Mouse (Mus musculus): ENCODE results near the gene Cacnb2. TPM values are rescaled to one million over a fixed set of nuclear protein-coding genes. Genes with fewer than 3 reads are reported as not detected.
A peak's percentile ranks its signal among the peaks of the same experiment; 100 is the strongest.

The Cacnb2 gene
- polyA plus RNA-seq (2014; fragmentation: Nextera tagmentation; extraction: Ambion mirVana): 7.6 and 12.2 TPM in 2 replicates

GRCm38 (mm10) chr2:14602788-14603187, at the start of gene Cacnb2:
TSS of gene Cacnb2 (plus strand) at chr2:14603088.
- Histone ChIP-seq H3K4me1 (ENCODE audit: control insufficient read depth, insufficient read depth, low read length) (no peaks in the 10 kb centered on the region), H3K27me3 (ENCODE audit: control insufficient read depth, insufficient read depth, low read length) (no peaks in the 10 kb centered on the region), H3K9me3 (replicated peaks; ENCODE audit: control insufficient read depth, low read length) (no peaks in the 10 kb centered on the region), H3K36me3 (ENCODE audit: control insufficient read depth, insufficient read depth, low read length) (no peaks in the 10 kb centered on the region), H3K27ac (ENCODE audit: low read depth, low read length) (peak within 1 kb of the TSS; percentile 94), H3K9ac (ENCODE audit: low read depth, low read length) (peak within 1 kb of the TSS; percentile 92), H3K4me3 (ENCODE audit: low read depth, low read length) (peak within 1 kb of the TSS; percentile 81), H3K4me2 (peak within 1 kb of the TSS; percentile 80)
- ATAC-seq (replicated peaks; ENCODE audit: insufficient number of reproducible peaks, low FRiP score, low TSS enrichment): no peak
- 45% methylated on average over 3 of the region's 3 CpGs for WGBS (ENCODE audit: insufficient replicate concordance)

- Histone ChIP-seq H3K4me1 (ENCODE audit: control insufficient read depth, insufficient read depth, low read length) (peaks cover 13% of the 10 kb centered on the region), H3K36me3 (ENCODE audit: control insufficient read depth, insufficient read depth, low read length) (no peaks in the 10 kb centered on the region), H3K9ac (ENCODE audit: low read depth, low read length) (no peak overlapping the region), H3K4me2 (no peak overlapping the region), H3K27ac (ENCODE audit: low read depth, low read length) (no peak overlapping the region), H3K27me3 (ENCODE audit: control insufficient read depth, insufficient read depth, low read length) (no peaks in the 10 kb centered on the region), H3K4me3 (ENCODE audit: low read depth, low read length) (no peak overlapping the region), H3K9me3 (replicated peaks; ENCODE audit: control insufficient read depth, low read length) (no peaks in the 10 kb centered on the region)
- no peak for ATAC-seq (replicated peaks; ENCODE audit: insufficient number of reproducible peaks, low FRiP score, low TSS enrichment)
- WGBS (ENCODE audit: insufficient replicate concordance): 12% methylated on average over 2 of the region's 2 CpGs
Observed at GRCm38 (mm10) chr2:14568020-14568419, 34.9 kb upstream of the Cacnb2 start.

GRCm38 (mm10) chr2:14571300-14571699, 31.6 kb upstream of the Cacnb2 start:
- Histone ChIP-seq H3K4me1 (ENCODE audit: control insufficient read depth, insufficient read depth, low read length) (peaks cover 12% of the 10 kb centered on the region), H3K9me3 (replicated peaks; ENCODE audit: control insufficient read depth, low read length) (no peaks in the 10 kb centered on the region), H3K4me2 (no peak overlapping the region), H3K9ac (ENCODE audit: low read depth, low read length) (no peak overlapping the region), H3K4me3 (ENCODE audit: low read depth, low read length) (no peak overlapping the region), H3K36me3 (ENCODE audit: control insufficient read depth, insufficient read depth, low read length) (no peaks in the 10 kb centered on the region), H3K27ac (ENCODE audit: low read depth, low read length) (0 out of 2 replicates have a peak overlapping the region, but pooled peaks have one; percentile 4), H3K27me3 (ENCODE audit: control insufficient read depth, insufficient read depth, low read length) (no peaks in the 10 kb centered on the region)
- no peak for ATAC-seq (replicated peaks; ENCODE audit: insufficient number of reproducible peaks, low FRiP score, low TSS enrichment)

GRCm38 (mm10) chr2:14589541-14589940, 13.3 kb upstream of the Cacnb2 start:
- no peak overlapping the region for H3K4me2 ChIP-seq
- H3K27me3 ChIP-seq (ENCODE audit: control insufficient read depth, insufficient read depth, low read length): no peaks in the 10 kb centered on the region
- no peaks in the 10 kb centered on the region for H3K9me3 ChIP-seq (replicated peaks; ENCODE audit: control insufficient read depth, low read length)
- no peaks in the 10 kb centered on the region for H3K36me3 ChIP-seq (ENCODE audit: control insufficient read depth, insufficient read depth, low read length)
- no peak overlapping the region for H3K4me3 ChIP-seq (ENCODE audit: low read depth, low read length)
- 83% methylated on average over 4 of the region's 4 CpGs for WGBS (ENCODE audit: insufficient replicate concordance)
- H3K9ac ChIP-seq (ENCODE audit: low read depth, low read length): no peak overlapping the region
- H3K4me1 ChIP-seq (ENCODE audit: control insufficient read depth, insufficient read depth, low read length): no peaks in the 10 kb centered on the region
- no peak overlapping the region for H3K27ac ChIP-seq (ENCODE audit: low read depth, low read length)
- ATAC-seq (replicated peaks; ENCODE audit: insufficient number of reproducible peaks, low FRiP score, low TSS enrichment): no peak

- H3K36me3 ChIP-seq (ENCODE audit: control insufficient read depth, insufficient read depth, low read length): no peaks in the 10 kb centered on the region
- H3K27ac ChIP-seq (ENCODE audit: low read depth, low read length): no peak overlapping the region
- H3K4me2 ChIP-seq: no peak overlapping the region
- no peak overlapping the region for H3K9ac ChIP-seq (ENCODE audit: low read depth, low read length)
- no peaks in the 10 kb centered on the region for H3K4me1 ChIP-seq (ENCODE audit: control insufficient read depth, insufficient read depth, low read length)
- H3K27me3 ChIP-seq (ENCODE audit: control insufficient read depth, insufficient read depth, low read length): no peaks in the 10 kb centered on the region
- no peak for ATAC-seq (replicated peaks; ENCODE audit: insufficient number of reproducible peaks, low FRiP score, low TSS enrichment)
- H3K9me3 ChIP-seq (replicated peaks; ENCODE audit: control insufficient read depth, low read length): no peaks in the 10 kb centered on the region
- no peak overlapping the region for H3K4me3 ChIP-seq (ENCODE audit: low read depth, low read length)
Observed at GRCm38 (mm10) chr2:14597909-14598563, 4.9 kb upstream of the Cacnb2 start.

- H3K27me3 ChIP-seq (ENCODE audit: control insufficient read depth, insufficient read depth, low read length): no peaks in the 10 kb centered on the region
- peak overlapping the region; percentile 80 for H3K4me2 ChIP-seq
- H3K9ac ChIP-seq (ENCODE audit: low read depth, low read length): peak overlapping the region; percentile 92
- no peaks in the 10 kb centered on the region for H3K36me3 ChIP-seq (ENCODE audit: control insufficient read depth, insufficient read depth, low read length)
- H3K4me1 ChIP-seq (ENCODE audit: control insufficient read depth, insufficient read depth, low read length): peaks cover 5% of the 10 kb centered on the region
- no peaks in the 10 kb centered on the region for H3K9me3 ChIP-seq (replicated peaks; ENCODE audit: control insufficient read depth, low read length)
- WGBS (ENCODE audit: insufficient replicate concordance): under 1% methylated on average over 77 of the region's 83 CpGs
- ATAC-seq (replicated peaks; ENCODE audit: insufficient number of reproducible peaks, low FRiP score, low TSS enrichment): peak; percentile 82
- H3K4me3 ChIP-seq (ENCODE audit: low read depth, low read length): peak overlapping the region; percentile 81
- peak overlapping the region; percentile 94 for H3K27ac ChIP-seq (ENCODE audit: low read depth, low read length)
Observed at GRCm38 (mm10) chr2:14603784-14604781, 1.2 kb downstream of the Cacnb2 start.

- peak overlapping the region; percentile 80 for H3K4me2 ChIP-seq
- H3K36me3 ChIP-seq (ENCODE audit: control insufficient read depth, insufficient read depth, low read length): no peaks in the 10 kb centered on the region
- peak overlapping the region; percentile 92 for H3K9ac ChIP-seq (ENCODE audit: low read depth, low read length)
- peak overlapping the region; percentile 81 for H3K4me3 ChIP-seq (ENCODE audit: low read depth, low read length)
- H3K9me3 ChIP-seq (replicated peaks; ENCODE audit: control insufficient read depth, low read length): no peaks in the 10 kb centered on the region
- peak overlapping the region; percentile 94 for H3K27ac ChIP-seq (ENCODE audit: low read depth, low read length)
- peaks cover 8% of the 10 kb centered on the region for H3K4me1 ChIP-seq (ENCODE audit: control insufficient read depth, insufficient read depth, low read length)
- no peaks in the 10 kb centered on the region for H3K27me3 ChIP-seq (ENCODE audit: control insufficient read depth, insufficient read depth, low read length)
- WGBS (ENCODE audit: insufficient replicate concordance): 0% methylated on average over 22 of the region's 22 CpGs
- ATAC-seq (replicated peaks; ENCODE audit: insufficient number of reproducible peaks, low FRiP score, low TSS enrichment): no peak; the same call in 1 of the 2 replicates
Observed at GRCm38 (mm10) chr2:14604791-14605190, 1.9 kb downstream of the Cacnb2 start.

- Histone ChIP-seq H3K4me3 (ENCODE audit: low read depth, low read length) (peak overlapping the region; percentile 81), H3K27ac (ENCODE audit: low read depth, low read length) (peak overlapping the region; percentile 94), H3K27me3 (ENCODE audit: control insufficient read depth, insufficient read depth, low read length) (no peaks in the 10 kb centered on the region), H3K4me2 (peak overlapping the region; percentile 80), H3K36me3 (ENCODE audit: control insufficient read depth, insufficient read depth, low read length) (no peaks in the 10 kb centered on the region), H3K4me1 (ENCODE audit: control insufficient read depth, insufficient read depth, low read length) (peaks cover 11% of the 10 kb centered on the region), H3K9me3 (replicated peaks; ENCODE audit: control insufficient read depth, low read length) (no peaks in the 10 kb centered on the region), H3K9ac (ENCODE audit: low read depth, low read length) (peak overlapping the region; percentile 92)
- WGBS (ENCODE audit: insufficient replicate concordance): 3% methylated on average over 7 of the region's 7 CpGs
- no peak for ATAC-seq (replicated peaks; ENCODE audit: insufficient number of reproducible peaks, low FRiP score, low TSS enrichment)
Observed at GRCm38 (mm10) chr2:14605207-14605606, 2.3 kb downstream of the Cacnb2 start.

Data from heart, embryonic 11.5 days (tissue).